Mouse (Mus musculus): ENCODE measurements at regions not wholly inside any gene's neighbourhood (a gene's known extent, or its start where the extent isn't known, plus 50 kb on each side); places are given as distances from the start of the nearest gene placed in this dataset.

DNA sequence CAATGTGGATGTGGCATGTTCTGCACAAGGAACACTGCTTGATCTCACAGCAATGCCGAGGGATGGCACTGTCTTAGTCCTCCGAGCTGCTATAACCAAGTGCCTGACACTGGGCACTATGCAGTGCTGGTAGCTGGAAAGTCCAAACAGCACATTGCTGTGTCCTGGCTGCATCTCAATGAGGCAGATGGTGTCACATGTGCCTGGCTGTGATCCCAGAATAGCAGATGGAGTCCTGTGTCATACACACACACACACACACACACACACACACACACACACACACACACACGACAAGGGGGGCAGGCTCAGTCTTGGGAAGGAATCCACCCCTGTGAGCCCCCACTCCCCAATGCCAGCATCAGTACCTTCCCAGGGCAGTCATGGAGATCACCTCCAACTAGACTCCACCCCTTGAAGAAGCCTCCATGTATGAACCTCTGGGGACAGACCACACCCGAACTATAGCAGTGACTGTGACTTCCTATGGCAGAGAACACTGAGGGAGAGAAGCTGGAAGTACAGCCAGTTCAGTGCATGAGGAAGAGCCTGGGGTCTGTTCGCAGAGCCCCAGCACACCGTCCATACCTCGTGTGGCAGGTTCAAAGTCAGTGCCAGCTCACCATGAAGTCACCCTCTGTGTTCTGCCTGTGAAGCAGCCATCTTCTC, 160.3 kb downstream of the Cryba4 start:
- DNase-seq (ENCODE audit: low read depth, low spot score), result no peak

- no peak for DNase-seq (ENCODE audit: low read depth, low spot score)
These were observed 158.3 kb downstream of the Cryba4 start for GRCm38 (mm10) chr5:112093905-112094571.

DNA sequence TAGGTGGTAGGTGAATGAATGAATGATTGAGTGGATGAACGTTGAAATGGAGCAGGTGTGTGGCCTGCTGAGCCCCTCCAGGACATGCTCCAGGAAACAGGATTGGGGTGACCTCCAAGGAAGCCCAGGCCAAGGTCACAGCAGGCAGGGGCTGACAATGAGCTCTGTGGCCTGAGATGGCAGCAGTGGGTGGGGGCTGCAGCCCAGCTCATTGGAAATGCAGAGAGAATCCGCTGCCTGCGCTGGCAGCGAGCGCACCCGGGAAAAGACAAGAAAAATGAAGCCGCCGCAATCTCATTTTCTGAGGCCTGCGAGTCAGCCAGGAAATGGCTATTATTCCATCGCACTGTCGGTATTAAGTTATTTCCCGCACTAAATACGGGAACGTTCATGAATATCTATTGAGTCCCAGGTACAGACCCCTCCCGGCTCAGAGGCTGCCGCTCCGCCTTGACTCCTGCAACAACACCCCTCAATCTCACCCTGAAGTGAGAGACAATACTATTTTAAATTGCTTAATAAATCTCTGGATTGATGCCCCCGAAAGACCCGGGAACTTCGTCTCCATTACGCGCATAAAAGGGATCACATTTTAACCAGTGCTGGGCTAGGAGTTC, 153.7 kb downstream of the Cryba4 start:
- no peak for DNase-seq (ENCODE audit: low read depth, low spot score)

- no peak for DNase-seq (ENCODE audit: low read depth, low spot score)
These were observed 150.4 kb downstream of the Cryba4 start for GRCm38 (mm10) chr5:112101739-112102590.

DNA sequence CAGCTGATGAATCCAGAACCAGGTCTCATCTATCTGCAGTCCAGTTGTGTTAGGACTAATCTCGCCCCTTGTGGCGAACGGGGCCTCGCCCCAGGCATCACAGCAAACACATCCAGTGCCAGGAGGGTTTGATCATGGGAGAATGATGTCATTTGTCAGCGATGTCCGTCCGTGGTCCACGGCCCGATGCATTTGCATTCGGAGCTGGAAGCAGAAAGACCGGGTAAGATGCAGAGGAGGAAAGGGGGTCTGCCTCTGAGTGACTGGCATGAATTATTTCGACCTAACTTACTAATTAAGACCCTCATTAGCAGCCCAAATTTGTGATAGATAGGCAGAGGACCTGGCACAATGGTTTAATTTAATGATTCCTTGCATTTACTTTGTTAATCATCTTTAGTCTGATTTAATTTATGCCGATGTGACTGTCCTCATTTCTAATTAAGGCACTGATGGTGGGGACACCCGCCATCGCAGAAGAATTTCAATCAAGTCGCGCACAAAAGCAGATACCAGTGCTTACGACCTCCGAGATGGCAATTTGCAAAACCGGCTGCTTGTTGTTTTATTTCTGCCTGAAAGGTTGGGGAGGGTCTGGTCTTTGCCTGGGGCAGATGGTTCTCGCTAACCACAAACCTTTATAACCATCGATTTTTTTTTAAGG, 141.9 kb downstream of the Cryba4 start:
- DNase-seq (ENCODE audit: low read depth, low spot score), result no peak

DNA sequence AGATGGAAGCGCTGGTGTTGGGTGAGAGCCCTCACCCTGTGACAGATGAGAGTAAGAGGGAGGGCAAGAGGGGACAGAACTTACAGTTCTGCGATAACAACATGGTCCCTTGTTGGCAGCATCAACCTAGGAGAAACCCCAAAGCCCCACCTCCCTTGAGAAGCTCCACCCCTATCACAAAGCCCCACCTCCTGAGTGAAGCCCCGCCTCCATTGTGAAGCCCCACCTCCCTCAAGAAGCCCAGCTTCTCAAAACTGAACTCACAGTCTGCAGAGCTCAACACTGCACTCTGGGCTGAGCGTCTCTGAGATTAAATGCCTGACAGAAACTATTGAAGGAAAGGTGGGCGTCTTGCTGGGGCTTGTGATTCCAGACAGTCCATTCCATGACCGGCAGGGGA, 131.6 kb downstream of the Cryba4 start:
- DNase-seq (ENCODE audit: low read depth, low spot score), result no peak

DNA sequence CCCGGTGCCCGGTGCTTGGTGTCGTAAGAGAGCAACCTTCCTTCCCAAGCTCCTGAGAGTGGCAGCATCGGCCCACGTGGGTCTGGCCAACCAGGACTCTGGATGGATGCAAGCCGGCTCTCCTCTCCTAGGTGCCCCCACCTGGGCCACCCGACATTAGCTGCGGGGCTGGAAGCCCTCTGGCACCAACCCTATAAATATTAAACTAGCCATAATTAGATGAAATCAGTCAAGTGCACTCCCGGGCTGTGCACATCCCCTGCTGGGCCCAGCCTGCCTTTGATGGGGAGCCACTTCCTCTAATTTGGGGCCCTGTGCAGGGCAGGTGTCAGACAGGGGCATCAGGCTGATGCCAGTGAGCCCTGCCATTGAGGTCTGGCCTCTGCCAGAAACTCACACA, 130.8 kb downstream of the Cryba4 start:
- DNase-seq (ENCODE audit: low read depth, low spot score), result peak; percentile 27

GRCm38 (mm10) chr5:112122581-112122980, 129.7 kb downstream of the Cryba4 start:
- no peak for DNase-seq (ENCODE audit: low read depth, low spot score)

DNA sequence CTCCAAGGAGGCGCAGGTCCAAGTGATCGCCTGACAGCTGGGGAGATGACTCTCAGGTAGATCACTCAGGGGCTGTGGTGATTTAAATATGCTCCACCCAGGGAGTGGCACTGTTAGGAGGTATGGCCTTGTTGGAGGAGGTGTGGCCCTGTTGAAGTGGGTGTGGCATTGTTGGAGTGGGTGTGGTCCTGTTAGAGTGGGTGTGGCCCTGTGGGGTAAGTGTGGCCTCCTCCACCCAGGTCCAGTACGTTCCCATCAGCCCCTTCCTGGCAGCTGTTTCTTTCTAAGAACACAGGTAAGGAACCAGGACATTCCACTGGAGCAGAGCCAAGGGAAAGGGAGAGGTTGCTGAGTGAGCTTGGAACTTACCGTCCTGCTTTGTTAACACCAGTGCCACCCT, 125.1 kb downstream of the Cryba4 start:
- DNase-seq (ENCODE audit: low read depth, low spot score), result no peak

DNA sequence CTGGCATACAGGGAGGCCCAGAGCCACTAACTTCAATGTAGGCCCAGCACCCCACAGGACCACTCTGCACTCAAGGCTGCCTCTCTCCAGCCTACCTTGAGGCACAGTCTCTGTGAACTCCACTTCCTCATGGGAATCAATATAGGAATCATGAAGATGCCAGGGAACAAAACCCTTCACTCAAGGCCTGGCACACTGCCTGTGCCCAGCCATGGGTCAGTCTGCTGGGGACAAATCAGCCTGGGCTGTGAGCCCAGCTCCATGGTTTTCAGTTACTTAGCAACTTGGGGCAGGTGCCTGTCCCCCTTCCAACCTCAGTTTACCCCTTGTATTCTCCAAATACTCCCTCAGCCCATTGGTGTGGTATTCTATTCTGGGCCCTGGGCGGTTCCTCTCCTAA, 119.6 kb downstream of the Cryba4 start:
- no peak for DNase-seq (ENCODE audit: low read depth, low spot score)

DNA sequence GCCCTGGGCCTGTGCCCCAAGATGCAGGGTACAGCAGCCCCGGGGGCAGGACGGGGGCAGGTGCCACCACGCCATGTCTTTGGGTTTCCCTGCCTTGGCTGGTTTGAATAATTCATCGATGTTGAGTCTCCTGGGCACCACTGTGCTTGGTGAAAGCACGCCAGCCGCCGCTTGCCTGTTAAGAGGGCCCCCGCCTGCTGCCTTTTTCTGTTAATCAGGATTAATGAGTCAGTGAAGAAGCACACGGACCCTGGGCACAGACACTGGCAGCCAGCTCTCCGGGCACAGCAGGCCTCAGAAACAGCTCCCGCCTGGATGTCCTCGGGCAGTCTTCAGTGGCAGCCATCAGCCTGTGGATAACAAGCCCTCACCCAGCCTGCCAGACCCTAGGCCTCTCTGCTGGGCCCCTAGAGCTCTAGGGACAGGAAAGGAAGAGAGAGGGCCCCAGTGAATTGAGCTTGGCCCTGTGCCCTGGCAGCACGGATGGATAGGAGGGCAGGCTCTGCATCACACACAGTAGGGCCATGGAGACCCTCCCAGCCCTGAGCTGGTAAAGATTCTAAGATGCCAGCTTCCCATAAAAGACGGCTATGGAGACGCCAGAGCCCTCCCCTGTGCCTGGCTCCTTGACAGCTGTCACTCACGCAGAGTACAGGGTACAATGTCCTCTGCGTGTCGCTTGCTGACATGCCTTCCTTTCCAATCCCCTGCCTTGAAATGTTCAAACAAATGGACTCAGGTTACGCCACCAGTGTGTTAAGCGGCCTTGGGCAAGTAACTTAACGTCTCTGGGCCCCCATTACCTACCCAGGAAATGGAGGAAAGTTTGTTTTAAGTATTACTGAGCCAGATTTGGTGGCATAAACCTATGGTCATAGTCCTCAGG, 118.4 kb downstream of the Cryba4 start:
- no peak for DNase-seq (ENCODE audit: low read depth, low spot score)

DNA sequence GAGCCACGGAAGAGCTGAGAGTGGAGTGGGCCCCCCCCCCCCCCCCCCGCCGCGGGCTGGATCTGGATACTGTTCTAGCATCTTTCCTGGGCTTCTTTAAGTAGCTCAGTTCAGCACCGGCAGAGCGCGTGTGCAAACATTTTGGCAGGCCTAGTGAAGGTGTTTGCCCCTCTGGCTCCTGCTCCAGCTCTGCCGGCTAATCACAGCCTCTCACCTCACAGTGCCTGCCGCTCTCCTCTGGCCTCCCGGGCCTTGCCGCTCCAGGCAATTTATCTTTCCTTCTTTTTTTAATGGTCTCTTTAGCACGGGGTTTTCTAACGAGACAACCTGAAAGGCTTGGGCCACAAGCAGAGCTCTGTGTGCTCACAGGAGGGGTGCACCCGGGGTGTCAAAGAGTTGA, 115.7 kb downstream of the Cryba4 start:
- no peak for DNase-seq (ENCODE audit: low read depth, low spot score)

DNA sequence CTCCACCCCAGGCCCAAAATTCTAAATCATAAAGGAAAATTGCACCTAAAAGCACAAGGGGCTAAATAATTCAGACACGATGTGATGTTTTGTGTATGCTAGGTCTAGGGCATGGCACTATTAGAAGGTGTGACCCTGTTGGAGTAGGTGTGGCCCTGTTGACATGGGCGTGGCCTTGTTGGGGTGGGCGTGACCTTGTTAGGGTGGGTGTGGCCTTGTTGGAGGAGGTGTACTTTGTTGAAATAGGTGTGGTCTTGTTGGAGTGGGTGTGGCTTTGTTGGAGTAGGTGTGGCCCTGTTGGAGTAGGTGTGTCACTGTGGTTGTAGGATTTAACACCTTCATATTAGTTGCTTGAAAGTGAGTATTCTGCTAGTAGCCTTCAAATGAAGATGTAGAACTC, 114.1 kb downstream of the Cryba4 start:
- DNase-seq (ENCODE audit: low read depth, low spot score), result no peak

- DNase-seq (ENCODE audit: low read depth, low spot score), result no peak
These were observed 109.6 kb downstream of the Cryba4 start for GRCm38 (mm10) chr5:112142731-112143130.

DNA sequence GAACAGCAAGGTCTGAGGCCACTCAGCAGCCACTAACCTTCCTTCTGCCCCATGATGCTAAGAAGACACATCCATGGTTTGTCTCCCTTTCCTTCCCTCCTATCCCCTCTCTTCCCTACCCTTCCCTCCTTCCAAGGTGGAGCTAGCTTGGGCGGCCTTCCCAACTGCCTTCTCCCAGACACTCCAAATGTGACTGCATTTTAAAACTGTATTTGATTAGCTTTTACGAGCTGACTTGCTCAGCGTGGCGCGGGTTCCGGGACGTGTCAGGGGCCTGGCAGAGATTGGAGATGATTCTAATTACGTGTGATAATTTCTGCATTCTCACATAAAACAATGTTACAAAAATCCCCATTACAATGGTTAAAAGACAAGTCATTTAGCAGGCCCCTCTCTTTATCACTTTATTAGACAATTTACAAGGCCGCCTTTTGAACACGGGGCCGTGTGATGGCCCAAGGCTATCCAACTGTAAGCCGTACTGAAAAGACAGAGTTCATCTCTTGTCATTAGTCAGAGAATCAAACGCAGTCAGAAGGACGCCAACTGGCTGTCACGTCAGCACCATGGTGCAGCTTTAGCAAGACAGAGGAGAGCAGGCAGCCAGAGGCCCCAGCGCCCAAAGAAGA, 108.2 kb downstream of the Cryba4 start:
- DNase-seq (ENCODE audit: low read depth, low spot score), result no peak

- DNase-seq (ENCODE audit: low read depth, low spot score), result peak; percentile 30
These were observed 98.6 kb downstream of the Cryba4 start for GRCm38 (mm10) chr5:112153675-112154085.

DNA sequence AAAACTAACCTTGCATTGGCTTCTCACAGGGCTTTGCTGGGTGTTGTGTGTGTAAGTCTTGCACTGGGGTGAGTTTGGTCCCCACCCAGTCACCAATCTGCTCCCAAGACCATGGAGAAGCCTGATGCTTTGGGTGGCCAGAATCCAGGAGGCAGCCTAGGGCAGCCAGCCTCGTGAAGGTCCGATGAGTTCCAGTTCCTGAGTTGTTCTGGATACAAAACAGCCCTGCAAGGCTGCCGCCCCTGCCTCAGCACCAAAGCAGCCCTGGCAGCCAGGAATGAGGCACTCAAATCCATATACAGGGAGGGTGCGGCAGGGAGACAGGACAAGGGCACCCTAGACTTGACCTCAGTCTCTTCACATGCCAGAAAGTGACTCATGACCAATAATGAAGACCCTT, 97.7 kb downstream of the Cryba4 start:
- no peak for DNase-seq (ENCODE audit: low read depth, low spot score)

DNA sequence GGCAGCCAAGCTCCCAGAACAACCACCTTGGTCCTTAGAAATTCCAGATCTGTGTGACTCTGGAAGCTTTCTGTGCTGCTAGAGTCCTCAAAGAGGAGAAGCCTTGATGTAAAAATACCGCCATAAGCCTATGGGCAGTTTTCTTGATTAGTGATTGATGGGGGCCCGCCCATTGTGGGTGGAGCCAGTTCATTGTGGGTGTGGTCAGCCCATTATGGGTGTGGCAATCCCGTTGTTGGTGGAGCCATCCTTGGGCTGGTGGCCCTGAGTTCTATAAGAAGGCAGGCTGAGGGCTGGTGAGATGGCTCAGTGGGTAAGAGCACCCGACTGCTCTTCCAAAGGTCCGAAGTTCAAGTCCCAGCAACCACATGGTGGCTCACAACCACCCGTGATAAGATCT, 97.3 kb downstream of the Cryba4 start:
- DNase-seq (ENCODE audit: low read depth, low spot score), result no peak

GRCm38 (mm10) chr5:112156005-112156404, 96.3 kb downstream of the Cryba4 start:
- DNase-seq (ENCODE audit: low read depth, low spot score), result no peak

All from A20 (cell line).